Mouse (Mus musculus) neutrophil, adult 65 days (primary cell): ENCODE data around the gene Cul4b. TPM values are rescaled to one million over a fixed set of nuclear protein-coding genes. Genes with fewer than 3 reads are reported as not detected.

Experiments
- total RNA-seq: library from RNA; stranded (reverse); gene quantifications from 2 replicates; pipeline ENCODE4 v1.2.4, GENCODE M21; 2023

Cul4b gene
- total RNA-seq, result 27.1 and 33.3 TPM in 2 replicates

DNA sequence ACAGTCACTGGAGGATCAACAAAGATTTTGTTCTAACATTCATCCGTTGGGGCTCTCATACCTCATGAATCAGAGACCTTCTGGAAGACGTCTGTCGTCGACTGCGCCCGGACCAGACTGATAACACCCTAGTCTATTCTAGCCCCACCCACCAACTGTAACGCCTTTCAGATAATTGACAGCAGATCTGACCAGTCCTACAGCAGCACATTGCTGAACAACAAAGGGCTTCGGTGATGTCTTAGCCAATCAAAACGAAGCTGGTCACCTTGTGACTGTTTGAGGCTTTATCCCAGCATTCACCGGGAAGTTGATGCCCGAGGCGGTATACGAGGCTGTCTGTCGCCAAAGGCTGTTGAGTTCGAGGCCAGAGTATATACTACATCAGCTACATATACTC is at the start of gene Cul4b:
Gene Cul4b, minus strand, starts transcription at position 119 of the 400 bp plus-strand sequence.

DNA sequence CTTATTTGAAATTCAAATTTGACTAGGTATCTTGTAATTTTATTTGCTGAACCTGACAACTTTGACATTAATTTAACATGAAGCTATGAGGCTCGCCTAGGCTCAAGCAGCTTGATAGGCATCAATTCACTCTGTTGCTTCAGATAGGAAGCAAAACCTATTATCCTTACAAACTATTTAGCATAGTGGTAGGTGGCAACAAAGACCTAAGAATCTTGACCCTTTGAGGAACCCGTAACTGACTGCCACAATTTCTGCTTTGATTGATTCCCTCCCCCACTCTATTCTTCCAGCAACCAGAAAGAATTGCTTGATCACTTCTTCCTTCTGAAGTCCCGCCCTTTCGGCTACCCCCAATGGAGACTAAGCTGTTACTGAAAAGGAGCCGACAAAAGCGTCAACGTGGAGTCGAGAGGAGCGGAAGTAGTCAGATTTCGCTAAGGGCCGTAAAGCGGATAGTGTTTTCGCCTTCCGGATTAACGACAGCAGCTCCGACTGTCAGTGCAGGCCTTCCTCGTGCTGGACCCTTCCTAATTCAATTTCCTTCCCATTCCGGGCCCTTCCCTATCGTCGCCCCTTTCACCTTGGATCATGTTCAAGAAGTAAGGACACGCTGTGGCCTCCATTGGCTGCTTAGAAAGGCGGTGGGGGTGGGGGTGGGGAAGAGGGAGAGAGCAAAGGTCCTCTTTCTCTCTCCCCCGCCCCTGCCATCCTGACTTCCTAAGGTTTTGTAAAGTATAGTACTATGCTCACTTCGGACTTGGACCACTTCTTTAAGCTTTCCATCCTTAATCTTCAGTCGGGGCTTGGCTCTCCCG is 24.4 kb upstream of the Cul4b start, which contains the start of gene Mcts1:
Gene Mcts1, plus strand, starts transcription at position 402 of the 818 bp plus-strand sequence.

Other genes starting within 250 kb of the Cul4b start
- gene Lamp2, start 119.7 kb downstream of the Cul4b start, total RNA-seq, result 249 and 276 TPM in 2 replicates
- 35.3 and 37.4 TPM in 2 replicates for gene Mcts1, start 24.4 kb upstream of the Cul4b start, total RNA-seq
- gene C1galt1c1, start 58.9 kb upstream of the Cul4b start, total RNA-seq, result 27.3 and 27.4 TPM in 2 replicates
- not detected in 2 replicates for gene 6030498E09Rik, start 196.5 kb upstream of the Cul4b start, total RNA-seq